Mouse (Mus musculus): ENCODE results near the gene Sdhc. TPM values are rescaled to one million over a fixed set of nuclear protein-coding genes. Genes with fewer than 3 reads are reported as not detected.
"Not testable (repeated sequence)": the region's sequence is repeated elsewhere in the genome, so short reads cannot be mapped to it uniquely, and the experiment has no call there.

The Sdhc gene
- total and polyA plus RNA-seq, 2 experiments: 194 to 375 TPM

- no peaks in the 10 kb centered on the region for H3K4me1 ChIP-seq (ENCODE audit: control insufficient read depth, insufficient read depth, low read length)
- no peaks in the 10 kb centered on the region for H3K27me3 ChIP-seq (ENCODE audit: control insufficient read depth, insufficient read depth, low read length)
- DNase-seq (ENCODE audit: extremely low read depth, low read depth, low spot score): no peak
- TF ChIP-seq CTCF (IDR thresholded peaks at IDR 0.05; ENCODE audit: low read depth, low read length) (no peak), POLR2A (IDR thresholded peaks at IDR 0.05; ENCODE audit: extremely low read depth, insufficient read depth, low read length) (no peak)
- H3K36me3 ChIP-seq (ENCODE audit: control insufficient read depth, insufficient read depth, low read length): no peaks in the 10 kb centered on the region
- H3K4me3 ChIP-seq (ENCODE audit: insufficient read depth, low read depth, low read length): no peak overlapping the region
- WGBS: 24% methylated on average over 10 of the region's 10 CpGs
- H3K79me2 ChIP-seq (ENCODE audit: control insufficient read depth, insufficient read depth, low read length): no peaks in the 10 kb centered on the region
- no peak overlapping the region for H3K9ac ChIP-seq (ENCODE audit: low read depth, low read length)
- H3K27ac ChIP-seq (replicated peaks; ENCODE audit: insufficient read depth, low read depth, low read length): no peak overlapping the region
These were observed 54.1 kb downstream of the Sdhc start for GRCm38 (mm10) chr1:171096110-171096964.

DNA sequence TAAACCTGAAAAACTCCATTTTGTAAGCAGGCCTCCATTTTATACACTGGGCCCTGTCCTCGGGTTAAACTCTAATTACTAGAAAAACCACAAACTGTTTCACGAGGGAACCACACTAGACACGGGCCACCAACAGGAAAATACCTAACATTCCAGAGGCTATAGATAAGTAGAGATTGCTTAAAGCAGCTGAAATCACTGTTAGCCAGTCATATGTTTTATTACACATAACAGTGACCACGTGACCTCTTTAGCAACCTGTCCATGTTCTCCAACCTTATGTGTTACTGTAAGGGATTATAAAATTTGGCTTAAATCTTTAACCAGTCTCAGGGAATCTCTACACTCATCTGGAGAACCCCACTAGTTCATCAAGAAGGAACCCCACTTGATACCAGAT lies 56.0 kb downstream of the Sdhc start:
- no peak for DNase-seq (ENCODE audit: extremely low read depth, low read depth, low spot score)
- 76% methylated on average over 4 of the region's 4 CpGs for WGBS
- H3K4me3 ChIP-seq (ENCODE audit: insufficient read depth, low read depth, low read length): no peak overlapping the region
- no peaks in the 10 kb centered on the region for H3K4me1 ChIP-seq (ENCODE audit: control insufficient read depth, insufficient read depth, low read length)
- no peak overlapping the region for H3K9ac ChIP-seq (ENCODE audit: low read depth, low read length)
- H3K36me3 ChIP-seq (ENCODE audit: control insufficient read depth, insufficient read depth, low read length): no peaks in the 10 kb centered on the region
- no peak overlapping the region for H3K27ac ChIP-seq (replicated peaks; ENCODE audit: insufficient read depth, low read depth, low read length)
- no peaks in the 10 kb centered on the region for H3K27me3 ChIP-seq (ENCODE audit: control insufficient read depth, insufficient read depth, low read length)
- no peak for TF ChIP-seq POLR2A (IDR thresholded peaks at IDR 0.05; ENCODE audit: extremely low read depth, insufficient read depth, low read length)
- TF ChIP-seq CTCF (IDR thresholded peaks at IDR 0.05; ENCODE audit: low read depth, low read length): no peak
- no peaks in the 10 kb centered on the region for H3K79me2 ChIP-seq (ENCODE audit: control insufficient read depth, insufficient read depth, low read length)

GRCm38 (mm10) chr1:171090761-171091160 lies 59.6 kb downstream of the Sdhc start:
- DNase-seq (ENCODE audit: extremely low read depth, low read depth, low spot score): peak; percentile 55
- Histone ChIP-seq H3K4me3 (ENCODE audit: insufficient read depth, low read depth, low read length) (no peak overlapping the region), H3K36me3 (ENCODE audit: control insufficient read depth, insufficient read depth, low read length) (no peaks in the 10 kb centered on the region), H3K9ac (ENCODE audit: low read depth, low read length) (no peak overlapping the region), H3K79me2 (ENCODE audit: control insufficient read depth, insufficient read depth, low read length) (no peaks in the 10 kb centered on the region), H3K4me1 (ENCODE audit: control insufficient read depth, insufficient read depth, low read length) (no peaks in the 10 kb centered on the region), H3K27ac (replicated peaks; ENCODE audit: insufficient read depth, low read depth, low read length) (no peak overlapping the region), H3K27me3 (ENCODE audit: control insufficient read depth, insufficient read depth, low read length) (peaks cover 2% of the 10 kb centered on the region)
- 30% methylated on average over 2 of the region's 2 CpGs for WGBS
- TF ChIP-seq CTCF (IDR thresholded peaks at IDR 0.05; ENCODE audit: low read depth, low read length) (no peak), POLR2A (IDR thresholded peaks at IDR 0.05; ENCODE audit: extremely low read depth, insufficient read depth, low read length) (no peak)

DNA sequence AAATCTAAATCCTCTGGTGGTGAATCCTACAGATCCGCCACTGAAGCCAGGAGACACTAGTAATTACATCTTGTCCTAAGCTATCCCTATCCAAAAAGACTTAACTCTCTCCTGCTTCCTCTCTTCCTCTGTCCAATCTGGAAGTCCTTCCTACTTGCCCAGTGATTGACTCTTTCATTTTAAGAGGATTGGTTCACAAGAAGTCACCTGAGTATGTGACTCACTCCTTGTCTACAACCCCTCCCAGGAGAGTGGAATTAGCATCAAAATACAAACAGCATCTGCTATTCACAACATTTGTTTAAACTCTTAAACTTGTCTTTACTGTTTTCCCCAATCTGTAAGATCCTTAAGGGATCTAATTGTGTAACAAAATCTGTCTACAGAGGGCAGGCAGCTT lies 60.5 kb downstream of the Sdhc start:
- Histone ChIP-seq H3K9ac (ENCODE audit: low read depth, low read length) (no peak overlapping the region), H3K27ac (replicated peaks; ENCODE audit: insufficient read depth, low read depth, low read length) (no peak overlapping the region), H3K79me2 (ENCODE audit: control insufficient read depth, insufficient read depth, low read length) (no peaks in the 10 kb centered on the region), H3K27me3 (ENCODE audit: control insufficient read depth, insufficient read depth, low read length) (peaks cover 6% of the 10 kb centered on the region), H3K4me3 (ENCODE audit: insufficient read depth, low read depth, low read length) (no peak overlapping the region), H3K4me1 (ENCODE audit: control insufficient read depth, insufficient read depth, low read length) (no peaks in the 10 kb centered on the region), H3K36me3 (ENCODE audit: control insufficient read depth, insufficient read depth, low read length) (no peaks in the 10 kb centered on the region)
- no peak for DNase-seq (ENCODE audit: extremely low read depth, low read depth, low spot score)
- WGBS: 90% methylated on average over 1 of the region's 1 CpGs
- TF ChIP-seq POLR2A (IDR thresholded peaks at IDR 0.05; ENCODE audit: extremely low read depth, insufficient read depth, low read length) (no peak), CTCF (IDR thresholded peaks at IDR 0.05; ENCODE audit: low read depth, low read length) (no peak)

GRCm38 (mm10) chr1:171088237-171088869 lies 62.0 kb downstream of the Sdhc start:
- H3K79me2 ChIP-seq (ENCODE audit: control insufficient read depth, insufficient read depth, low read length); H3K36me3 ChIP-seq (ENCODE audit: control insufficient read depth, insufficient read depth, low read length); DNase-seq (ENCODE audit: extremely low read depth, low read depth, low spot score); H3K9ac ChIP-seq (ENCODE audit: low read depth, low read length); H3K27ac ChIP-seq (replicated peaks; ENCODE audit: insufficient read depth, low read depth, low read length); H3K4me3 ChIP-seq (ENCODE audit: insufficient read depth, low read depth, low read length); H3K4me1 ChIP-seq (ENCODE audit: control insufficient read depth, insufficient read depth, low read length); H3K27me3 ChIP-seq (ENCODE audit: control insufficient read depth, insufficient read depth, low read length): not testable (repeated sequence)
- WGBS: 8% methylated on average over 10 of the region's 10 CpGs

GRCm38 (mm10) chr1:171085718-171086117 lies 64.7 kb downstream of the Sdhc start:
- H3K27ac ChIP-seq (replicated peaks; ENCODE audit: insufficient read depth, low read depth, low read length): no peak overlapping the region
- H3K4me3 ChIP-seq (ENCODE audit: insufficient read depth, low read depth, low read length): no peak overlapping the region
- no peak for TF ChIP-seq POLR2A (IDR thresholded peaks at IDR 0.05; ENCODE audit: extremely low read depth, insufficient read depth, low read length)
- TF ChIP-seq CTCF (IDR thresholded peaks at IDR 0.05; ENCODE audit: low read depth, low read length): no peak
- H3K27me3 ChIP-seq (ENCODE audit: control insufficient read depth, insufficient read depth, low read length): peaks cover 6% of the 10 kb centered on the region
- H3K4me1 ChIP-seq (ENCODE audit: control insufficient read depth, insufficient read depth, low read length): no peaks in the 10 kb centered on the region
- DNase-seq (ENCODE audit: extremely low read depth, low read depth, low spot score): no peak
- no peaks in the 10 kb centered on the region for H3K36me3 ChIP-seq (ENCODE audit: control insufficient read depth, insufficient read depth, low read length)
- H3K9ac ChIP-seq (ENCODE audit: low read depth, low read length): no peak overlapping the region
- no peaks in the 10 kb centered on the region for H3K79me2 ChIP-seq (ENCODE audit: control insufficient read depth, insufficient read depth, low read length)
- WGBS: 4% methylated on average over 26 of the region's 26 CpGs

DNA sequence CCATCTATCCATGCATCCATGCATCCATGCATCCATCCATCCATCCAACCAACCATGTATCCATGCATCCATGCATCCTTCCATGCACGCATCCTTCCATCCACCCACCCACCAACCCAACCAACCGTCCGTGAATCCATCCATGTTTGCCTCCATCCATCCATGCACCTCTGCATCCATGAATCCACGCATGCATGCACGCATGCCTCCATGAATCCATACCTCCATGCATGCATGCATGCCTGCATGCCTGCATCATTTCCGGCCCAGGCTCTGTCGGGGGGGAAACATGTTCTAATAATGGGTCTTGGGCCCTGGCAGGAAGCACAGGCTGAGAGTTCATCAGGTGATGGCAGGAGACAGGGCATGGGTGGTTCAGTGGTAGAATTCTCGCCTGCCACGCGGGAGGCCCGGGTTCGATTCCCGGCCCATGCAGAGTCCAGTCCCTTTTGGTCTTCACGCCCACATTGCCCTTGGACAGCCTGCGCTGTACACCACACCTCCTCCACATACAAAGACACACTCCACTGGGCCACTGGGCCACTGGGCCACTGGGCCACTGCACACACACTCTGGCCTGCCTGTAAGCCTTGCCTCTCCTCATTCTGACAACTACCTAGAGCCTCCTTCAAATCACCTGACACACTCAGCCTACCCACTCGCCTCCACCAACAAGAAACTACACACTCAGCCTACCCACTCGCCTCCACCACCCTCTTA lies 68.7 kb downstream of the Sdhc start:
- not testable (repeated sequence) for DNase-seq (ENCODE audit: extremely low read depth, low read depth, low spot score); H3K27me3 ChIP-seq (ENCODE audit: control insufficient read depth, insufficient read depth, low read length); H3K4me1 ChIP-seq (ENCODE audit: control insufficient read depth, insufficient read depth, low read length); H3K9ac ChIP-seq (ENCODE audit: low read depth, low read length); H3K79me2 ChIP-seq (ENCODE audit: control insufficient read depth, insufficient read depth, low read length); H3K27ac ChIP-seq (replicated peaks; ENCODE audit: insufficient read depth, low read depth, low read length); H3K36me3 ChIP-seq (ENCODE audit: control insufficient read depth, insufficient read depth, low read length); H3K4me3 ChIP-seq (ENCODE audit: insufficient read depth, low read depth, low read length)
- WGBS: 40% methylated on average over 11 of the region's 17 CpGs

GRCm38 (mm10) chr1:171079825-171080224 lies 70.6 kb downstream of the Sdhc start:
- H3K79me2 ChIP-seq (ENCODE audit: control insufficient read depth, insufficient read depth, low read length); H3K9ac ChIP-seq (ENCODE audit: low read depth, low read length); H3K36me3 ChIP-seq (ENCODE audit: control insufficient read depth, insufficient read depth, low read length); DNase-seq (ENCODE audit: extremely low read depth, low read depth, low spot score); H3K27ac ChIP-seq (replicated peaks; ENCODE audit: insufficient read depth, low read depth, low read length); H3K4me1 ChIP-seq (ENCODE audit: control insufficient read depth, insufficient read depth, low read length); H3K4me3 ChIP-seq (ENCODE audit: insufficient read depth, low read depth, low read length); H3K27me3 ChIP-seq (ENCODE audit: control insufficient read depth, insufficient read depth, low read length): not testable (repeated sequence)
- WGBS: no CpG with 5 or more reads among the region's 43 CpGs
